Comparison of ENCODE assay signal across 7 mouse cellular contexts in the genomic region with DNA sequence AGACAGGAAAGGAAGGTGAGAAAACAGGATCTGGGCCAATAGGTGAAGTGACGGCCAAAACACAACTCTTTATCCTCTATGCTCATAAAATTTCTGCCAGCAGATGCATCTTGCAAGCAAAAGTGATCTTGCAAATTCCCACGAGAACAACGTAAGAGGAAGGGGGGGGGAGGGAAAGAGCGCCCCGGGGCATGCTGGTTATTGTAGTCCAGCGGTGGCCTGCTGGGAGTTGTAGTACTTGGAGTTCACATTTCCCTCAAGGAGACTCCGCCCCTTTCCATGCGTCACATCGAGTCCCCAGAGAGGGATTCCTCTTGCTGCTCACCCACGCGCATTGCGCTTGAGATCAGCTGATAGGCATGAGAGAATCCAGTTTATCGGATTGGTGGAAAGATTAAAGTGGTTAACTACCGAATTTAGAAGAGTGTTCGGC. TPM values are rescaled to one million over a fixed set of nuclear protein-coding genes. Genes with fewer than 3 reads are reported as not detected.
DNase-seq lines count a peak whose midpoint lies in the region; ATAC-seq lines count a peak whose summit lies in the region.

No protein-coding gene starts in this region.

- ATAC-seq in embryonic facial prominence, embryonic 12.5 days (ENCODE audit: insufficient number of reproducible peaks, insufficient read depth, low FRiP score, low TSS enrichment), result no peak
- ATAC-seq in limb, embryonic 11.5 days (ENCODE audit: insufficient number of reproducible peaks, low FRiP score, low TSS enrichment, low read depth), result peak; percentile 49; the same call in 1 of the 2 replicates
- peak; percentile 83 for ATAC-seq in midbrain, embryonic 14.5 days (ENCODE audit: low FRiP score, low TSS enrichment)

- H3K4me2 ChIP-seq in embryonic facial prominence, embryonic 12.5 days (replicated peaks), result peak overlapping the region; percentile 50
- peak overlapping the region; percentile 40 for H3K4me2 ChIP-seq in limb, embryonic 11.5 days (ENCODE audit: low read depth, severe bottlenecking)
- H3K4me2 ChIP-seq in midbrain, embryonic 14.5 days (ENCODE audit: low read length), result peak overlapping the region; percentile 54

- peak overlapping the region; percentile 46; the same call in 1 of the 2 replicates for H3K27ac ChIP-seq in embryonic facial prominence, embryonic 12.5 days
- H3K27ac ChIP-seq in limb, embryonic 11.5 days (replicated peaks; ENCODE audit: low read depth, low read length), result no peak overlapping the region
- peak overlapping the region; percentile 74 for H3K27ac ChIP-seq in midbrain, embryonic 14.5 days (replicated peaks; ENCODE audit: low read depth, low read length)

- no peak overlapping the region for H3K9ac ChIP-seq in embryonic facial prominence, embryonic 12.5 days
- H3K9ac ChIP-seq in limb, embryonic 11.5 days (ENCODE audit: low read length), result peak overlapping the region; percentile 30
- H3K9ac ChIP-seq in midbrain, embryonic 14.5 days (replicated peaks; ENCODE audit: low read length), result no peak overlapping the region; the same call in 1 of the 2 replicates

- peak overlapping the region; percentile 25 for H3K4me3 ChIP-seq in embryonic facial prominence, embryonic 12.5 days
- peak overlapping the region; percentile 16 for H3K4me3 ChIP-seq in limb, embryonic 11.5 days (ENCODE audit: low read depth, low read length)
- peak overlapping the region; percentile 22 for H3K4me3 ChIP-seq in midbrain, embryonic 14.5 days (replicated peaks; ENCODE audit: low read depth, low read length)

- peaks cover 21% of the 10 kb centered on the region for H3K4me1 ChIP-seq in embryonic facial prominence, embryonic 12.5 days
- peaks cover 12% of the 10 kb centered on the region for H3K4me1 ChIP-seq in limb, embryonic 11.5 days (ENCODE audit: control insufficient read depth, insufficient read depth, low read length)
- peaks cover 27% of the 10 kb centered on the region for H3K4me1 ChIP-seq in midbrain, embryonic 14.5 days (ENCODE audit: control insufficient read depth, insufficient read depth, low read length)

- peak; percentile 92 for DNase-seq in adrenal gland, postnatal 25 days
- peak; percentile 99 for DNase-seq in heart, adult 11 months
- peak; percentile 96 for DNase-seq in kidney, adult 18-20 months
- peak; percentile 98 for DNase-seq in limb, embryonic 11.5 days (ENCODE audit: low spot score)
- DNase-seq in midbrain, embryonic 14.5 days, result peak; percentile 100
- DNase-seq in spleen, adult 18-20 months, result peak; percentile 94

- no peaks in the 10 kb centered on the region for H3K36me3 ChIP-seq in embryonic facial prominence, embryonic 12.5 days
- H3K36me3 ChIP-seq in limb, embryonic 11.5 days (ENCODE audit: control insufficient read depth, insufficient read depth, low read length), result no peaks in the 10 kb centered on the region
- no peaks in the 10 kb centered on the region for H3K36me3 ChIP-seq in midbrain, embryonic 14.5 days (ENCODE audit: control insufficient read depth, insufficient read depth, low read length)

- H3K9me3 ChIP-seq in embryonic facial prominence, embryonic 12.5 days, result no peaks in the 10 kb centered on the region
- no peaks in the 10 kb centered on the region for H3K9me3 ChIP-seq in limb, embryonic 11.5 days (ENCODE audit: control insufficient read depth, low read length)
- H3K9me3 ChIP-seq in midbrain, embryonic 14.5 days (ENCODE audit: control insufficient read depth, low read length), result no peaks in the 10 kb centered on the region

- no peaks in the 10 kb centered on the region for H3K27me3 ChIP-seq in embryonic facial prominence, embryonic 12.5 days
- no peaks in the 10 kb centered on the region for H3K27me3 ChIP-seq in limb, embryonic 11.5 days (ENCODE audit: control insufficient read depth, insufficient read depth, low read length)
- H3K27me3 ChIP-seq in midbrain, embryonic 14.5 days (ENCODE audit: control insufficient read depth, insufficient read depth, low read length), result no peaks in the 10 kb centered on the region

- WGBS in embryonic facial prominence, embryonic 12.5 days, result under 1% methylated on average over 15 of the region's 15 CpGs
- WGBS in limb, embryonic 11.5 days, result under 1% methylated on average over 15 of the region's 15 CpGs
- 1% methylated on average over 15 of the region's 15 CpGs for WGBS in midbrain, embryonic 14.5 days

RNA-seq across cellular contexts. Expression of a gene that starts 2.5 kb away (rescaled TPM):
- total RNA-seq in adrenal gland, postnatal 25 days (2021), result 187 and 190 TPM in 2 replicates
- polyA plus RNA-seq in embryonic facial prominence, embryonic 12.5 days (2016; fragmentation: Nextera tagmentation; extraction: Ambion mirVana), result 256 and 272 TPM in 2 replicates
- polyA plus RNA-seq in limb, embryonic 11.5 days (2014; fragmentation: Nextera tagmentation; extraction: Ambion mirVana), result 264 and 267 TPM in 2 replicates
- polyA plus RNA-seq in midbrain, embryonic 14.5 days (2014; fragmentation: Nextera tagmentation; extraction: Ambion mirVana), result 286 and 299 TPM in 2 replicates

RNA-seq across cellular contexts. Expression of a gene that starts 26.9 kb away (rescaled TPM):
- 12.1 and 15.7 TPM in 2 replicates for total RNA-seq in adrenal gland, postnatal 25 days (2021)
- polyA plus RNA-seq in embryonic facial prominence, embryonic 12.5 days (2016; fragmentation: Nextera tagmentation; extraction: Ambion mirVana), result 10.8 and 16.2 TPM in 2 replicates
- polyA plus RNA-seq in limb, embryonic 11.5 days (2014; fragmentation: Nextera tagmentation; extraction: Ambion mirVana), result 4.9 and 7.7 TPM in 2 replicates
- polyA plus RNA-seq in midbrain, embryonic 14.5 days (2014; fragmentation: Nextera tagmentation; extraction: Ambion mirVana), result 8.0 and 11.5 TPM in 2 replicates

RNA-seq across cellular contexts. Expression of a gene that starts 54.4 kb away (rescaled TPM):
- total RNA-seq in adrenal gland, postnatal 25 days (2021), result 483 and 585 TPM in 2 replicates
- polyA plus RNA-seq in embryonic facial prominence, embryonic 12.5 days (2016; fragmentation: Nextera tagmentation; extraction: Ambion mirVana), result 7.1 and 7.8 TPM in 2 replicates
- polyA plus RNA-seq in limb, embryonic 11.5 days (2014; fragmentation: Nextera tagmentation; extraction: Ambion mirVana), result 2.6 and 4.1 TPM in 2 replicates
- 1.4 TPM in 2 replicates for polyA plus RNA-seq in midbrain, embryonic 14.5 days (2014; fragmentation: Nextera tagmentation; extraction: Ambion mirVana)

RNA-seq across cellular contexts. Expression of a gene that starts 55.3 kb away (rescaled TPM):
- 37.4 and 40.5 TPM in 2 replicates for total RNA-seq in adrenal gland, postnatal 25 days (2021)
- 45.0 and 46.9 TPM in 2 replicates for polyA plus RNA-seq in embryonic facial prominence, embryonic 12.5 days (2016; fragmentation: Nextera tagmentation; extraction: Ambion mirVana)
- polyA plus RNA-seq in limb, embryonic 11.5 days (2014; fragmentation: Nextera tagmentation; extraction: Ambion mirVana), result 35.5 and 37.5 TPM in 2 replicates
- polyA plus RNA-seq in midbrain, embryonic 14.5 days (2014; fragmentation: Nextera tagmentation; extraction: Ambion mirVana), result 28.8 and 29.9 TPM in 2 replicates
